Mouse (Mus musculus): ENCODE measurements around the gene Leng8.
"Not testable (repeated sequence)": the region's sequence is repeated elsewhere in the genome, so short reads cannot be mapped to it uniquely, and the experiment has no call there.

Gene Leng8

DNA sequence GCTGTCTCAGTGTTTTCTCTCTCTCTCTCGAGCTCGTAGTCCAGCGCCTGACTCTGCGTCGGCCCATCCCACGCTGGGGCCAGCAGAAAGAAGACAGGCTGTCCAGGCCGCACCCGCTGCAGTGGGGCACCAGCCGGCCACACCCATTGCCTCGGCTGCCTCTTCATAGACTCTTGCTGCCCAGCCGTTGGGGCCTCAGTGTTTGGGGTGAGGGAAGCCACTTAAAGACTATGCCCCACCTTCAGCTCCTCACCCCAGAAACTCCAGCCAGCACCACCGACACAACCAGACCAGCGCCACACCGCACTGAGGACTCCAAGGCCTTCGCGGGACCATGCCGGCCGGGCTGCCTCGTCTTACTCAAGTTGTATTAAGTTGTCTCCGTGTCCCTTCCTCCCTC, 10.5 kb downstream of the Leng8 start:
- no peak for DNase-seq (ENCODE audit: low spot score in 2 of 2)

DNA sequence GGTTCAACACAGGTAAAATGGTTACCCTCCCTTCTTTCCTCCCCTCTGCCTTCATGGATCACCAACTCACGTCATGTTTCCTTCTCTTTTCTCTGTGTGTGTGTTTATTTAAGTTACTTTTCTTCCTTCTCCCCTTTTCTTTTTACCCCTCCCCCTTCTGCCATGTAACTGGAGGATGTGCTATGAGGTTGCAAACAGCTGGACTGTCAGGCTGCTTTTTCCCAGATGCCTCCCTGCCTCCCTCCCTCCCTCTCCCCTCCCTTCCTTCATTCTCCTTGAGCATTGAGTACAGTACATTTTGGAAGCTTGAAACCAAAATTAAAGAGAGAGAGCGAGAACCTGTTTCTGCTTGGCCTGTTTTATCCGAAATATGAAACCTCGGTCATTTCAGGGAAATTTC, 11.0 kb downstream of the Leng8 start:
- DNase-seq (ENCODE audit: low spot score in 2 of 2), result no peak

DNA sequence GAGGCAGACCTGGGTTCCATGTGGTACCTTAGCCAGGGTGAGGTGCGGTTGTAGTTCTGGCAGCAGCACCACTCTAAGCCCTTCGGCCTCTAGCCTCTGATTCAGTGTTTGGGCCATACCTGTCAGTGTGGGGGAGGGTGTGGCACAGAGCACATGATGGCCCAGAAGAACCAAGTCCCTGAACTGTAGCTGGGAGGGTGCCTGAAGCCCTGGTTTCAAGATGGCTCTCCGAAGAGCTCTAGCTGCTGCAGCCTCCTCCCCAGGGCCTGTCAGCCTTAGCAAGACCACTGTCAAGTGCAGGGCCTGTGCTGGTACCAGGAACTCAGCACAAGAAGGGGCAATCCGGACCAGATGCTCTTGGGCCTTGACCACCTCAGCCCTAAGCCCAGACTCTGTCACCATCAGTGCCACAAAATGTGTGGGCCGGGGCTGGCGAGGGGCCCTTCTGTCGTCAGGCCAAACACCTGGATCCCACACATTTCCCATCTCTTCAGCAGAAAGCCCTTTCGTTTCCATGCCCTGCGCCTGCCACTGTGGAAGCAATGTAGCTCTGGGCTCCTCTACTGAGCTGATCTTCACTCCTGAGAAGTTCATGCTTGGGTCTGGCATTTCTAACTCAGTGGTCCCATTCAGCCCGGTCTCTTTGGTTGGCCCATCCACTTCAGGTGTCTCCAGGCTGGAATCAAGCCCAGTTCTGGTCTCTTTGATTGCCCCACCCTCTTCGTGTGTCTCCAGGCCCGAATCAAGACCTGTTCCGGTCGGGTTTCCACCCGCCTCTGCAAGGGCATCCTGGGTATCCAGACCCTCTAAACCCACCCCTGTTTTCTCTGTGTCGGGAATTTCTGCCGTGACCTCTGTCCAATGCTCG, 11.7 kb downstream of the Leng8 start:
- DNase-seq (ENCODE audit: low spot score in 2 of 2), result no peak

DNA sequence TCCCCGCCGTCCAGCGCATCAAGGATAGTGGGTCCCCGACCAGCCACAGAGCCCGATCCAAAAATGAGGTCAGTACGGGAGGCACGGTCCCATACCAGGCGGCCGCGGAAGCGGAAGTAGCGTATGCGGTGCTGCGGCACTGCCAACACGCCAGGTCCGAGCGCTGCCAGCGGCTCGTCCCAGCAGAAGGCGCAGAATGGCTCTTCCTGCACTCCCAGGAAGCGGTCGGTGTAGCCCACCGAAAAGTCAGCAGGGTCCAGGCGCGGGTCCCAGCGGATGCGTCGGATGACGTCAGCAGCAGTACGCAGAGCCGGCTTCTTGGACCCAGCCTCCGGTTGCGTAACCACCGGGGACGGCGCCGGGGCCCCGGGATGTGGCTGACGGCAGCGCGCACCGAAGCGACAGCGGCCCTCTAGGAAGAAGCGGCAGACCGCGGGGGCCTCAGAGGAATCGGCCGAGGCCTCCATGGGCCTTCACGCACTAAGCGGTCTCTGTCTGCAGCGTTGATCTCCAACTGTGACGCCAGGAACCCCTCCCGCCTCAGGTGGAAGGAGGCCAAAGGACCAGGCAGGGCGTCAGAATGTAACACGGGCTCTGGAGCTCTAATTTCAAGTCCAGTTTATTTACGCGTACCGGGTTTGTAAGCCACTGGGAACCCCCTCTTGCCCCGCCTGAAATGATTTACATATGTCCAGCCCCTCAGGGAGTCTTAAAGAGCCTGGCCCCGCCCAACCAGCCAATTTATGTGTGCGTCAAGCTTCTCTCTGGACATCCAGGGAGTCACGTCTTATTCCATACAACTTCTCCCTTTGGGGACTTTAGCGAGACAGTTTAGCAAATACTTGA, 12.6 kb downstream of the Leng8 start:
- DNase-seq (ENCODE audit: low spot score in 2 of 2), result peak; percentile 72 to 82

DNA sequence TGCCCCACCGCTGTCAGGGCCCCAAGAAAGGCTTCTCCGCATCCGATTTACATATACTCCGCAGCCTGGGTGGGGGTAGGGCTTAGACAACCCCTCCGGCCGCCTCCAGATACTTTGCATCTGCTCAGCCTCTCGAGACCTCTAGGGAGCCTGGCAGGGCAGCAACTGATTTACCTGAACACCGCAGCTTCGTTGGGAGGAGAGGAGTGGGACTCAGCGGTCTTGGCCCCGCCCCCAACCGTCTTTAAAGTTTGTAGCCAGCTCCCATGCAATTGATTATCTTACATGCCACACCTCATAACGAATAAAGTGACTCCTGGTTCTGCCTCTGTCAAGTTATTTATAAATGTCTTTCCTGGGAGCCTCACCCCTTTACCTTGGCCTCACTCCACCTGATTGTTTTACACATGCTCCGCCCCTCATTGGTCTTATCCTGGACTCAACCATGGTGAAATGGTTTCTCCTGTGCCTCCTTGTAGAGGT, 13.3 kb downstream of the Leng8 start, which contains the start of gene Leng9:
Gene Leng9 (minus strand): TSS at position 316 of the 483 bp plus-strand sequence.
- no peak for DNase-seq (ENCODE audit: low spot score in 2 of 2)

DNA sequence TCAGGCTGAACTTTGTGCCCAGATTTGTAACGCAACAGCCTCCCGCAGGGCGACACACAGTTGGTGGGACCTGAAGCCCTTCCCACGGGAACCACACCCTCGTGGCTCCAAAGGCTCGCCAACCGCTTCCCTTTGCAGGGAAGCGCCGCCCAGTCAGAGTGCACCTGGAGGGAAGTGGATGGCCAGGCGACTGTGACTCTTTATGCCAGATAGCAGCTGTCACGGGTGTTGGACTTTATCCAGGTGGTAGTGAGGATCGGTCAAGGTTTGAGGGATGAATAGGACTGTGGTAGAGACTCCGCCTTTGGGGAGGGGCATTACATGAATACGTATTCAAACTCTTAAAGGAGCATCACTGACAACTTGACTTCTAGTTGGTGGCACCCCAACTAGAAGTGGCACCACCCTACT, 14.0 kb downstream of the Leng8 start:
- DNase-seq (ENCODE audit: low spot score in 2 of 2), result no peak

DNA sequence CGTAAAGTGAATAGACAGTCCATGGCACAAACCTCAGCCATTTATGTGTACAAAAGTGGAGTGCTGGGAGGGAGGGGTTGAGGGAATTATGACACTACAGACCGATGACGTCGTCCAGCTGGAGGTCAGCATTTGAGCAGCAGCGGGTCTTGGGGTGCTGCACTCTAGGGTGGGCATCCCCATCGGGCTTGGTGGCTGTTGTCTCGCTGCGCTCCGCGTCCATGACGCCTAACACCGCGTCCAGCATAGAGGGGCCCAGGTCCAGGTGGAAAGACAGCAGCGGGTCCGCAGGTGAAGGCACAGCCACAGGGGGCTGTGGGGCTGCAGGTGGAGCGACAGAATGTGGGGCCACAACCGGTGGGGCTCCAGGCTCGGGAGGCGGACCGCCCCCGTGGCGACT, 14.4 kb downstream of the Leng8 start:
- no peak for DNase-seq (ENCODE audit: low spot score in 2 of 2)

DNA sequence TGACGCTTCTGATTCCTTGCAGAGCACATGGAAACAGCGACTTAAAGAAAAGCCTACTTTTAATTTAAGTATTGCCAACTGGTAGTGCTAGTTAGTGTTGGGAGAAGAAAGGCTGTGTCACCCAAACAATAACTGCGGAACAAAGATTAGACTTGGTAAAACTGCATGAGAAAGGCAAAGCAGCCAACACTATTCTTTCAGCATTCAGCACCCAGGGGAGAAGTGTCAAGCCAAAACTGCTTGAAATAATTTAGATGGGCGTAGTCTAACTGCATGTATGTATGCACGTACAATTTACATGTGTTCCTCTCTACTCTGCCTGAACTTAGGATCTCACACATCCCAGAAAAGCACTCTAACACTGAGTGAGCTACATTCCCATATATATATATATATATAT, 17.5 kb downstream of the Leng8 start:
- DNase-seq (ENCODE audit: low spot score in 2 of 2), result no peak

DNA sequence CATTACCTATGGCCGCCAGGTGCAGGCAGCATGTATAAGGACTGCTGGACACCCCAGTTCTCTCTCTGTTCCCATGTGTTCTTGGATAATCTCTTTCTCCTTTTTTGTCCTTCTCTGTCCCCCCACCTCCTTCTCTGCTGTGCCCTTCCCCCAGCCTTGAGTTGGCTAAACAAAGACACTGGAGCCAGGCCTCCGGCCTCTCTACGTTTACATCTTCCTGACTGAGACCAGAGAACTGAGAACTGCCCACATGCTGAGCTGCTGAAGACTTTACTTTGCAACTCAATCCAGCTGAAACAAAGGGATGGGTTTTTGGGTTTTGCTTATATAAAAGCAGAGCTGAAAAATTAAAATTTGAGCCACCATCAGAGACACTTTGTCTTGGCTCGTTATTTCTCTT, 18.1 kb downstream of the Leng8 start:
- no peak for DNase-seq (ENCODE audit: low spot score in 2 of 2)

DNA sequence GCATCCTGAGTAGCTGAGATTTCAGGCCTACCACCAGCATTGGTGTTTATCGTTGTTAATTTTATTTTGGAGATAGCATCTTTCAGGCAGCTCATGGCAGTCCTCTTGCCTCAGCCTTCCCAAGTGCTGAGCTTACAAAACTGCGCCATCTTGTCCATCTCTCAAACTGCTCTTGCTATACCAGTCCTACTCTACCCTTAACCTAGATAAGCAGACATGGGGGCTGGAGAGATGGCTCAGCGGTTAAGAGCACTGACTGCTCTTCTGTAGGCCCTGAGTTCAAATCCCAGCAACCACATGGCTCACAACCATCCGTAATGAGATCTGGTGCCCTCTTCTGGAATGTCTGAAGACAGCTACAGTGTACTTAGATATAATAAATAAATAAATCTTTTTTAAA, 24.8 kb downstream of the Leng8 start:
- DNase-seq (ENCODE audit: low spot score in 2 of 2), result not testable (repeated sequence)

DNA sequence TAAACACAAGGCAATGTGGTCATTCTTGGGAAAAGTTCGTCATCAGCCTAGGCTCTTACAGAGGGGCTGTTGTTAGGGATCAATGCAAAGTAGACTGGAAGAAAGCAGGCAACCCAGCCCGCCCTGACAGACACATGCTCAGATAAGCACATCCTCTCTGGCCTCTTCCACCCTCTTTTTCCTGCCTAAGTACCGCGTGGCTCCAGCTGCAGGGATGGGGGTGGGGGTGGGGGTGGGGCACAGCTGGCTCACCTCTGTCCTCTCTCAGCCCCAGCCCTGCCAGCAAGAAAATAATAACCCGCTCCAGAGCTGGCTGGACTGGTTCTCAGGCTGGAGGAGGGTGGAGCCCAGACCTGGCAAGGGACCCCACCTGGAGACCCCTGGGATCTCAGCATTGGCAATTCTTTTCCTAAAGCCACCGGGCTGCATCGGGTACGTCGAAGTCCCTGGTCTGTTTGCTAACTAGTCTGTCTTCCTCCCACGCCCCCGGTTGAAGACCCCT, 26.8 kb downstream of the Leng8 start:
- DNase-seq (ENCODE audit: low spot score in 2 of 2), result peak in 1 of 2 experiments; percentile 48

DNA sequence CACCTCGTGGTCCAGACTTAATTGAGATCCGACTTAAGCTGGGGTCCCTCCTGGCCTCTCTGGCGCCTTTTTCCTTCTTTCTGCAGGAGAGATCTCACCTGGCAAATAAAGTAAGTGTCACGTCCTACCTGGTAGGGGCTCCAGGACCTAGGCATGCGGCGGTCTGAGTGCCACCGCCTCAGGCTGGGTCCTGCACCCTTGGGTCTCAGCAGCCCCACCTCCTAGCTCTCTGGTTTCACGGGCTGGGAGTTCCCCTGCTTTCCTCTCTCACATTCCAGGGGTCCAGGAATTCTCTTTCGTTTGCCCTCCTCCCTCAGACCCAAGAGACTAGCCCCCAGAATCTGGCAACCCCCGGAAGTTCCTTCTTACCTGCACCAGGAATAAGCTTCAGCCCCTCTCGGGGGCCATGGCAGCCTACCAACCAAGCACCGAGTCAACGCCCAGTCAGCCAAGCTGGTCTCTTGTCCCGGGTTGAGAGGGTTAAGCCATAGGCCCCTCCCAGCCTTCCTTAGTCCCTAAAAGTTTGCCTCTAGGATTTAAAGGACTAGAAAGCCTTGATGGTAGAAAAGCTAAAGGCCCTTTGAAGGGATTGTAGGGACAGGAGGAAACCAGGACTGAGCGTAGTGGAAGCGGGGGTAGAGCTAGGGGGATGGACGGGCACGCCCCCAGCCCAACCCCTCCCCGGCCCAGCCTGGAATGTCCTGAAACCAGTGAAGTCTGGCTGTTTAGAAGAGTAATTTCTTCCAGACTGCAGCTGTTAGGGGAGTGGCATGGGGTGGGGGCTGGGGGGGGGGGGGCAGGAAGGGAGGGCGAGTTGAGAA, 27.5 kb downstream of the Leng8 start, which contains the start of gene Cdc42ep5:
Gene Cdc42ep5 (minus strand): TSS at position 771 of the 821 bp plus-strand sequence.
- DNase-seq (ENCODE audit: low spot score in 2 of 2), result peak; percentile 69 to 72

DNA sequence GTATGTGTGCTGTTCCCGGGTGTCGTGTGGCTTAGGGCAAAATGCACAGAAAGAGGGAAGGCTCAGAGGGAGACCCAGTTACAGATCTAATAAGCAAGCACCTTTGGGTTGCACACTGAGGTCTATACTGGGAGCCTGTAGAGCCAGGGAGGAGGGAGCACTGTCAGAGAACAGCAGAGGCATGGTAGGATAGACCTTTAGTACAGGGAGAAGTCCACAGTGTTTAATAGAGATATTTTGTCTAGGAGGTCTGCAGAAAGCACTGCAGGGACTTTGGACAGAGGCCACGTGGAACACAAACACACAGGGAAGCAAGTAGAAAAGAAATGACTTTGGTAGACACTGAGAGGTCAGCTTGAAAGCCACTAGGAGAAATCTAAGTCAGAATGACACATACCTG, 28.4 kb downstream of the Leng8 start:
- no peak for DNase-seq (ENCODE audit: low spot score in 2 of 2)

DNA sequence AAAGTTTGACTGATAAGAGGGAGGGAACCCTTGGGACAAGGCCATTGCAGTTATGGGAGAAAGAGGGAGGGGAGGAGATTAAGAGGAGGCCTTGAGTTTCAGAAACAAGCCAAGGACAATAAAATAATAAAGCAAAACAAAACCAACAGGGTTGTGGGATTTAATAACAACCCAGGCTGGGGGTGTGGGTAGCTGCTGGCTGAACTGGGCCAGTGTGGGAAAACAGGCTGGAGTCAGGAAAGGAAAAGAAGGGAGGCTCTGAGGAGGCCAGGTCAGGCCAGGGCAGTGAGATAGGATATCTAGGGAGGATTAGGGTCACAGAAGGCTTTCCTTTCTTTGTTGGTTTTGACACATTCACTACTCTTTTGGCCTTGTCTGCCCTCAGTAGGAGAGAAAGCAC, 30.3 kb downstream of the Leng8 start:
- no peak for DNase-seq (ENCODE audit: low spot score in 2 of 2)

DNA sequence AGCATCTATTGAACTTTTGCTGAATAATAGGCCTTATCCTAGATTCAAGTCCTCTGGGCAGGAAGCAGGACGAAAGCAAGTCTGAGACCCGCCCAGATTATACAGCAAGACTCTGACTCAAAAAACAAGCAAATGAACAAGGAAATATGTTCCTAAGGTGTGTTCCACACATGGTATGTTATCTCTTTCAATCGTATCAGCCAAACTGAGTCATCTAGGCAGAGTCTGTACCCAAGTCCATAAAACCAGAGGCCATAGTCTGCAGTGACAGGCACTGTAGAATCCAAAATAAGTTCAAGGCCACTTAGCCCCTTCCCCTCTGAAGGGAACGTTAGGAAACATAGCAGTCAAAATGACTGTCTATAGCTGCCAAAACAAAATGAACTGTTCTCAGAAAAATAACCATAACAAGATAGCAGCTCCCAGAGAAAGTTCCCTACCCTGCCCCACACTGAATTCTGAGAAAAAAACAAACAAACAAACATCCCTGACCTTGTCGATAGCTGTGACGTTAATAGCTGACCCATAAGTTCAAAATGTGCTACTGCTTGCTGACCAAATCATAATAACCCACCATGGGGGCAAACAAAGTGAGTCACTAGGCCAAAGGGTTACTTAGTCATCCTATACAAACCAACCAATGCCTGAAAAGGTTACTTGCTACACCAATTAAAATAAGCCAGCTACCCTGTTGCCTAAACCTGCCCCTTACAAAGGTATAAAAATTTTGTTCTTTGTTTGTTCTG, 33.5 kb downstream of the Leng8 start:
- DNase-seq (ENCODE audit: low spot score in 2 of 2), result no peak

DNA sequence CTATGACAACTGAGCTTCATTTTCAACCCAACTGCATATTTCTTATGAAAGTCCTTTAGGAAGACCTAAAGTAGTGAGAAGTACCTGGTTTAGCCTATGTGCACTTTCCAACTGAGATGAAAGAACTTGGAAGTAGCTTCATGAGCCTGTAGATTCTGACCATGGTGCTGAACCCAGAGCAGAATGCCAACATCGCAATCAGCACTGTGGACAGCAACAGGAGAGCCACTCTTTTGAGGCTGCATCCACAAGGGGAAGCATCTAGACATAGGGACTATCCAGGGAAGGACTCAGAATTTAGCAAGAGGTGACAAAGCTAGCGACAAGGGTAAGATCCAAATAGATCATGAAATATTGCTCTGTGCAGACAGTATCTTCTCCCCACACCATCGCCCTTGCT, 41.6 kb downstream of the Leng8 start:
- peak in 1 of 2 experiments; percentile 44 for DNase-seq (ENCODE audit: low spot score in 2 of 2)

Data from urinary bladder, postnatal 36 days (tissue).